Mouse (Mus musculus): ENCODE measurements around the gene Obscn.

GRCm38 (mm10) chr11:59161398-59161797 lies 25.2 kb upstream of the Obscn start:
- TF ChIP-seq CTCF (IDR thresholded peaks at IDR 0.05; ENCODE audit: extremely low read depth, insufficient read depth, insufficient read length, insufficient replicate concordance) (no peak), POLR2A (IDR thresholded peaks at IDR 0.05; ENCODE audit: low read depth, low read length) (no peak)

Data from spleen, adult 2 months (tissue).